Mouse (Mus musculus): ENCODE results near the gene Creb1. TPM values are rescaled to one million over a fixed set of nuclear protein-coding genes. Genes with fewer than 3 reads are reported as not detected.

The Creb1 gene
- polyA plus RNA-seq, 1 experiment from 2014 or later: 8.6 TPM

DNA sequence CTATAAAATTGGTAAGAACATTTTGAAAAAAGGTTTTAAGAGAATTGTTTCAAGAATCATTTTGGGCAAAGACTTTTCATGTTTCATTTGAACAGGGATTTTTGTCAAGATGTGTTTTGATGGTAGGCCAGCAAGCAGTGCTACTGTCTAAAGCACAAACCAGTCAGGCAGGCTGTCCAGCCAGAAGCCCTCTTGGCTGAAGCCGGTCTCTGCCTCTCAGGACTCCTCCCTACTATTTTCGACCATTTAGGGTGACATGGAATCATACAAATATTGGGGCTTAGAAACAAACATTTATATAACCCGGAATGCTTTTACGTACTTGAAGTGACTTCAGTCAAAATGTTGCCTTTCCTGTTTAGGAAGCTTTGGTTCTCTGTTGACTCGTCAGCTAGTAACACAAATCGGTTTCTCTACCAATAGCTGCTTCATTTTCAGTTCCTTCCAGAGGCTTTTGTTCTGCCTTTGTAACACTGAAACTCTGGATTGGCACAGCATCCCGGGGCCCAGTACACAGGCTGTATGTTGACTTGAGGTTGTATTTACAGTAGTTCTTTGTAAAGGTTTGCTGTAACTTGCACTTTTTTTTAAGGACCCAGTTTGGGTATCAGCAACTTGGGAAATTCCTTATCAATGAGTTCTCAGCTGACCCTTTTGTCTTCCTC, 68.1 kb downstream of the Creb1 start:
- H3K27me3 ChIP-seq (replicated peaks; ENCODE audit: control insufficient read depth, insufficient read depth, low read length): no peaks in the 10 kb centered on the region
- no peak overlapping the region for H3K4me2 ChIP-seq (replicated peaks; ENCODE audit: low read depth)
- H3K9ac ChIP-seq (ENCODE audit: low read depth, low read length): no peak overlapping the region
- 81% methylated on average over 7 of the region's 7 CpGs for WGBS
- ATAC-seq: no peak
- no peak overlapping the region for H3K4me3 ChIP-seq (ENCODE audit: low read depth, low read length)
- TF ChIP-seq CTCF (IDR thresholded peaks at IDR 0.05; ENCODE audit: low read depth): no peak
- H3K36me3 ChIP-seq (ENCODE audit: control insufficient read depth, insufficient read depth): peaks cover 15% of the 10 kb centered on the region
- no peaks in the 10 kb centered on the region for H3K4me1 ChIP-seq (replicated peaks; ENCODE audit: control insufficient read depth, insufficient read depth, low read length)
- no peak overlapping the region for H3K27ac ChIP-seq (ENCODE audit: low read depth, low read length)
- no peaks in the 10 kb centered on the region for H3K9me3 ChIP-seq (ENCODE audit: control insufficient read depth)

DNA sequence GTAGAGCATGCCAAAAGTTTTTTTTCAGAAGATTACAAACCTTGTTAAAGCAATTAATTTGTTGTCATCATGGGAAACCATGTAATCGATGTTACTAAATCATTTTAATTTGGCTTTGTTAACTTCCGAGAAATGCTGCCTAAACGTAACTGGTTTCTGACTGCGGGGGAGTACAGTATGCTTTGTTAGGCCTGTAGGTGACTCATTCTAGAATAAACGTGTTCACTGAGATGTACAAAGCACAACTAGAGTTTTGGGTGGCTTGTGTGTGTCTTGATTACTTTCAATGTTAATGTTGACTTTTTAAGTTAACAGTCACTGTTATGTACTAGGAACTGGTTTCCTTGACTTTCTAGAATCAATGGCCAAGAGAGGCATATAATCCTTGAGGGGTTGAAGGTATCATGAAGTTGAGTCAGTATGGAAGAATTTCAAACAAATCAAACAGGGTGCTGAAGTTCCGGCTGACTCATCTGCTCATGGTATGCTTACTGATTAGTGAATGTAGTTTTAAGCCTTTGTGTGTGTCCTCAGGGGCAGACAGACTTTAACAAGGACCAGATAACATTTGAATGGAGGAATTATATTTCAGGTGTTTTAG, 68.9 kb downstream of the Creb1 start:
- Histone ChIP-seq H3K4me3 (ENCODE audit: low read depth, low read length) (no peak overlapping the region), H3K27me3 (replicated peaks; ENCODE audit: control insufficient read depth, insufficient read depth, low read length) (no peaks in the 10 kb centered on the region), H3K36me3 (ENCODE audit: control insufficient read depth, insufficient read depth) (peaks cover 15% of the 10 kb centered on the region), H3K27ac (ENCODE audit: low read depth, low read length) (no peak overlapping the region), H3K4me1 (replicated peaks; ENCODE audit: control insufficient read depth, insufficient read depth, low read length) (no peaks in the 10 kb centered on the region), H3K9me3 (ENCODE audit: control insufficient read depth) (no peaks in the 10 kb centered on the region), H3K9ac (ENCODE audit: low read depth, low read length) (no peak overlapping the region), H3K4me2 (replicated peaks; ENCODE audit: low read depth) (no peak overlapping the region)
- no peak for ATAC-seq
- no peak for TF ChIP-seq CTCF (IDR thresholded peaks at IDR 0.05; ENCODE audit: low read depth)
- WGBS: 82% methylated on average over 6 of the region's 6 CpGs

DNA sequence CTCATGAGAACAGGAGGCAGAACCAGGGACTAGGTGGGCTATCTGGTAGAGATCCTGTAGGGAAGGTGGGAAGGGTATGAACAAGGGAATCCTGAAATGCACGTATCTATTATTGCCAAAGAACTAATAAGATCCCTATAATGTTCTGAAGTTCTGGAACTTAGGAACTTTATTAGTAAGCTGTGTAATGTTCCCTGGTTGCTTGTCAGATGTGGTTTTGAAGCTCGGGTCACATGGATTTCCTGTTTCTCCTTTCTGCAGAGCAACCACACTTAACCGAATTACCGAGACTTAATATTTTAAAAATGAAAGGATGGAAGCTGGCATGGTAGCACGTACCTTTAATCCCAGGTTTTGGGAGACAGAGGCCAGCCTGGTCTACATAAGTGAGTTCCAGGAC, 70.9 kb downstream of the Creb1 start:
- no peak overlapping the region for H3K9ac ChIP-seq (ENCODE audit: low read depth, low read length)
- peaks cover 25% of the 10 kb centered on the region for H3K36me3 ChIP-seq (ENCODE audit: control insufficient read depth, insufficient read depth)
- no peak for ATAC-seq
- TF ChIP-seq CTCF (IDR thresholded peaks at IDR 0.05; ENCODE audit: low read depth): no peak
- WGBS: 90% methylated on average over 5 of the region's 5 CpGs
- no peak overlapping the region for H3K4me3 ChIP-seq (ENCODE audit: low read depth, low read length)
- H3K27me3 ChIP-seq (replicated peaks; ENCODE audit: control insufficient read depth, insufficient read depth, low read length): no peaks in the 10 kb centered on the region
- no peak overlapping the region for H3K27ac ChIP-seq (ENCODE audit: low read depth, low read length)
- no peaks in the 10 kb centered on the region for H3K9me3 ChIP-seq (ENCODE audit: control insufficient read depth)
- no peaks in the 10 kb centered on the region for H3K4me1 ChIP-seq (replicated peaks; ENCODE audit: control insufficient read depth, insufficient read depth, low read length)
- H3K4me2 ChIP-seq (replicated peaks; ENCODE audit: low read depth): no peak overlapping the region

DNA sequence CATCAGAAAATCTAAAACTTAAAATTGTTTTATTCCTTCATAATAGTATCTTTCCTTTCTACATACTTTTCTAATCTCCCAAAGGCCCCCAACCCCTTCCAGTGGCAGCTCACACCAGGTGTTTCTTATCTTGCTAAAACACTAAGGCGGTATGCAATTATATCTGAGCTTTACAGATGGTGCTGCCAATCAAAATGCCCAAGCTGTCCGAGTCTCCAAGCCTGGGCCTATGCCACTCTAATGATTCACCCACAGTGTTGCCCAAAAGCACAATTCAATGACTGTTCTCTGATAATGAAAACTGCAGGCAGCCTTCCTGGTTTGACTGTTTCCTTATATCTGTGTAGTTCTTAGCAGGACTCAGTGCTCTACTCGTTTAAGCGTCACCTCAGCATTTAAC, 76.7 kb downstream of the Creb1 start:
- 63% methylated on average over 4 of the region's 4 CpGs for WGBS
- Histone ChIP-seq H3K27me3 (replicated peaks; ENCODE audit: control insufficient read depth, insufficient read depth, low read length) (no peaks in the 10 kb centered on the region), H3K4me3 (ENCODE audit: low read depth, low read length) (no peak overlapping the region), H3K4me2 (replicated peaks; ENCODE audit: low read depth) (no peak overlapping the region), H3K27ac (ENCODE audit: low read depth, low read length) (no peak overlapping the region), H3K9ac (ENCODE audit: low read depth, low read length) (no peak overlapping the region), H3K36me3 (ENCODE audit: control insufficient read depth, insufficient read depth) (peaks cover 33% of the 10 kb centered on the region), H3K4me1 (replicated peaks; ENCODE audit: control insufficient read depth, insufficient read depth, low read length) (no peaks in the 10 kb centered on the region), H3K9me3 (ENCODE audit: control insufficient read depth) (no peaks in the 10 kb centered on the region)
- ATAC-seq: no peak
- no peak for TF ChIP-seq CTCF (IDR thresholded peaks at IDR 0.05; ENCODE audit: low read depth)

DNA sequence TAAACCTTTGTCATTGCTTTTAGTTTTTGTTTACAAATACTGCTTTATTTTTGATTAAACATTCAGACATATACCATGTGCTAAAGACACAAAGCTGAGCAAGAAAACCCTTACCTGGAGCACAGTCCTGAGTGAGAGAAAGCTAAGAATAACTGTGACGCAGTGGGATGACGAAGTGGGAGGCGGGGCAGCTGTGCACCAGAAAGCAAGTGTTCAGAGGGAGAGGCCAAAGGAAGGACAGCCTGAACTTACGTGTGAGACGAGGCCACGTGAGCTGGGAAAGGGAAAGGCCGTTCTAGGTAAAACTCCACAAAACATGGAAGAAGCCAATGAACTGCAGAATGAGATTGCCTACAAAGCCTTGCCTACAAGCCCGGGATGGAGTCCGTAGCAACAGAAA, 77.5 kb downstream of the Creb1 start:
- Histone ChIP-seq H3K27me3 (replicated peaks; ENCODE audit: control insufficient read depth, insufficient read depth, low read length) (no peaks in the 10 kb centered on the region), H3K4me1 (replicated peaks; ENCODE audit: control insufficient read depth, insufficient read depth, low read length) (no peaks in the 10 kb centered on the region), H3K4me3 (ENCODE audit: low read depth, low read length) (no peak overlapping the region), H3K9me3 (ENCODE audit: control insufficient read depth) (no peaks in the 10 kb centered on the region), H3K36me3 (ENCODE audit: control insufficient read depth, insufficient read depth) (peaks cover 27% of the 10 kb centered on the region), H3K27ac (ENCODE audit: low read depth, low read length) (no peak overlapping the region), H3K4me2 (replicated peaks; ENCODE audit: low read depth) (no peak overlapping the region), H3K9ac (ENCODE audit: low read depth, low read length) (no peak overlapping the region)
- no peak for ATAC-seq
- no peak for TF ChIP-seq CTCF (IDR thresholded peaks at IDR 0.05; ENCODE audit: low read depth)
- WGBS: 77% methylated on average over 9 of the region's 9 CpGs

DNA sequence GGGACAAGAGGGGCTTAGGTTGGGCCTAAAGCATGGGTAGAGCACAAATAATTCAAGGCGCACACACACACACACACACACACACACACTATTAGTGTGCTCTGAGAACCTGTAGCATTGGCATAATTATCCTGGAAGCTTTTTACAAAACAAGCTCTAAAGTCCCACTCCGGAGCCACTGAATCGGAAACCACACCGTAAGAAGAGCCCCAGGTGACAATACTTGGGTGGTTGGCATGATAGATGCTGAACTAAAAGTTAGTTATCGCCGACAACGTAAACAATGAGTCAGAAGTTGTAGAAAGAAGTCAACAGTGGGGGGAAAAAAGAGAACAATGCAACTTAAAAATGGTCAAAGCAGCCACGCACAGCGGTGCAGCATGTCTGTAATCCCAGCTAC, 81.9 kb downstream of the Creb1 start:
- Histone ChIP-seq H3K27ac (ENCODE audit: low read depth, low read length) (no peak overlapping the region), H3K27me3 (replicated peaks; ENCODE audit: control insufficient read depth, insufficient read depth, low read length) (no peaks in the 10 kb centered on the region), H3K4me2 (replicated peaks; ENCODE audit: low read depth) (no peak overlapping the region), H3K36me3 (ENCODE audit: control insufficient read depth, insufficient read depth) (peaks cover 7% of the 10 kb centered on the region; the same call in 1 of the 2 replicates), H3K4me1 (replicated peaks; ENCODE audit: control insufficient read depth, insufficient read depth, low read length) (no peaks in the 10 kb centered on the region), H3K9ac (ENCODE audit: low read depth, low read length) (no peak overlapping the region), H3K9me3 (ENCODE audit: control insufficient read depth) (no peaks in the 10 kb centered on the region), H3K4me3 (ENCODE audit: low read depth, low read length) (no peak overlapping the region)
- ATAC-seq: no peak
- 85% methylated on average over 9 of the region's 9 CpGs for WGBS
- TF ChIP-seq CTCF (IDR thresholded peaks at IDR 0.05; ENCODE audit: low read depth): no peak

Data from intestine, postnatal 0 days (tissue).